Mouse (Mus musculus) left cerebral cortex, postnatal 36 days (tissue): ENCODE measurements around the gene Mecom. TPM values are rescaled to one million over a fixed set of nuclear protein-coding genes. Genes with fewer than 3 reads are reported as not detected.

Experiments used
- DNase-seq, 2 experiments: peaks; one replicate each; pipeline ENCODE4 v3.0.0; 2021 to 2022; ENCODE audit warnings: low spot score in 2 of 2, mixed read lengths in 1 of 2
- intact Hi-C: fragments of 180-260 bp; cut with DNase I; formaldehyde crosslinking; loops from one replicate; pipeline ENCODE4 v1.15.1; 2025
- total RNA-seq, 2 experiments: library from RNA; stranded (reverse); gene quantifications; 2 replicates each; pipeline ENCODE4 v1.2.3; 2021

Mecom gene
- total RNA-seq, 2 experiments from 2014 or later: 2.2 to 5.0 TPM

GRCm38 (mm10) chr3:30514901-30515794 lies 32.7 kb downstream of the Mecom start:
- DNase-seq: peak; percentile 23 to 24
- intact Hi-C loops: loop anchor here (10.0 kb wide), 1 partner anchor 500 kb away; no protein-coding TSS in a partner anchor

GRCm38 (mm10) chr3:30514051-30514754 lies 33.6 kb downstream of the Mecom start:
- no peak for DNase-seq
- intact Hi-C loops: loop anchor here (10.0 kb wide), 1 partner anchor 499 kb away; no protein-coding TSS in a partner anchor

GRCm38 (mm10) chr3:30513314-30513997 lies 34.4 kb downstream of the Mecom start:
- DNase-seq: no peak
- intact Hi-C loops: loop anchor here (10.0 kb wide), 1 partner anchor 499 kb away; no protein-coding TSS in a partner anchor

DNA sequence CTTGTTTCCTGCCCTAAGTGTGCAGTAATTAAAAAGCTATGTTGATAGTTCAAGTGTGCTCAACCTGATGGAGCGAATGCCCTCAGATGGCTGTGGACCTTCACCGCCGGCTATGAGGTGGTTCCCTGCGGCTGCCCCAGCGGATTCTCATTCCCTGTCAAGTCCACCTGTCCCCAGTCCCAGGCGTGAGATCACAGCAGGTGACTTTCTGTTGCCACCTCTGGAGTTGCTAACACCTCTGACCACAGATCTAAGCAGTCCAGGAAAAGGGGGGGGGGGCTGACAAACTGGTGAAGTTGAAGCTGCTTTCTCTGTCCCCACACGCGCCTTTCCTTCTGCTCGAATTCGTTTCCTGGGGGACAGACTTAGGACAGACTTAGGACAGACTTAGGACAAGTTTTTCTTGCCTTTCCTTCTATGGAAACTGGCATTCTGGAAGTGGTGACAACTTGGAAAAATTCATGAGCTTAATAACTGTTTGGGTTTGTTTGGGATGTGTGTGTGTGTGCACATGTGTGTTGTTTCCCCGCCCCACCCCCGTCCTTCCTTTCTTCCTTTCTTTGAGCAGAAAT lies 35.3 kb downstream of the Mecom start:
- intact Hi-C loops: loop anchor here (10.0 kb wide), 1 partner anchor 498 kb away; no protein-coding TSS in a partner anchor

DNA sequence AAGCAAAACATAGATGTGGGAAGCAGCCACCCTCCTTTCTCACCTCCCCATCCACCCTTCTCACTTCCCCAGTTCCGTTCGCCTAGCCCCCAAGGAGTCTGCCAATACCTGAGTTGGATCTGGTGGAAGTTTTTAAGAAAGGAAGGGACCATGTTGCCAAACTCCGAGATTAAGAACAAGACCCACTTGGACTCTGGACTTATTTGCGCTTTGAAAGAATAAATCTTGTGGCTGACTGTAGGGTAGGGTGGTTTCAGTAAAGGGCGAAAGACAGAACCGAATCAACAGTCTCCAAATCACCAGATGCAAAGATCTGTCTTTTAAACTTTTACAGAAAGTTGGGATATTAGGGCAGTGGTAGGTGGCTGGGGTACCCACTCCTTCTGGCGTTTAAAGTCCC lies 36.0 kb downstream of the Mecom start:
- no peak for DNase-seq
- intact Hi-C loops: loop anchor here (10.0 kb wide), 1 partner anchor 497 kb away; no protein-coding TSS in a partner anchor

More for the DNA sequence above, 35.3 kb downstream of the Mecom start:
- DNase-seq: no peak

- DNase-seq: no peak
- intact Hi-C loops: loop anchor here (10.0 kb wide), 1 partner anchor 496 kb away; no protein-coding TSS in a partner anchor
Measured at GRCm38 (mm10) chr3:30511062-30511640, 36.7 kb downstream of the Mecom start.

- no peak for DNase-seq
- intact Hi-C loops: loop anchor here (10.0 kb wide), 1 partner anchor 496 kb away; no protein-coding TSS in a partner anchor
Measured at GRCm38 (mm10) chr3:30510646-30511045, 37.2 kb downstream of the Mecom start.

DNA sequence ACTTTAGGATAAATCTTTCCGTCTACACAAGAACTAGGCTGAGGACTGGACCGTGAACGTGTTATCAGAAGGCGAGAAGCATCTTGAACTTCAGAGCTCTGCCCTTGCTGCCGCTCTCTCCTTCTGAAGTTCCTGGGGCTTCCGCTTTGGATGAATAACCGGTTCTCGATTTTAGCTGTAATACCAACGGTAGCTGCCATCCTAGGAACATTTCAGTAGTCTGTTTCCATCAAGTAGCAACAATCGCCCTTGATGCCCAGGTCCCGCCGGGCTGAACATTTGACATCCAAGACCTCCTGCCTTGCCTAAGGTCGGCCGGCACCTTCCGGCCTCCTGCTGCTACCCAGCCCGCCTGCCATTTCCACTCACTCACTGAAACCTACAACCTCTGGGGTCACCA lies 37.7 kb downstream of the Mecom start:
- DNase-seq: no peak

DNA sequence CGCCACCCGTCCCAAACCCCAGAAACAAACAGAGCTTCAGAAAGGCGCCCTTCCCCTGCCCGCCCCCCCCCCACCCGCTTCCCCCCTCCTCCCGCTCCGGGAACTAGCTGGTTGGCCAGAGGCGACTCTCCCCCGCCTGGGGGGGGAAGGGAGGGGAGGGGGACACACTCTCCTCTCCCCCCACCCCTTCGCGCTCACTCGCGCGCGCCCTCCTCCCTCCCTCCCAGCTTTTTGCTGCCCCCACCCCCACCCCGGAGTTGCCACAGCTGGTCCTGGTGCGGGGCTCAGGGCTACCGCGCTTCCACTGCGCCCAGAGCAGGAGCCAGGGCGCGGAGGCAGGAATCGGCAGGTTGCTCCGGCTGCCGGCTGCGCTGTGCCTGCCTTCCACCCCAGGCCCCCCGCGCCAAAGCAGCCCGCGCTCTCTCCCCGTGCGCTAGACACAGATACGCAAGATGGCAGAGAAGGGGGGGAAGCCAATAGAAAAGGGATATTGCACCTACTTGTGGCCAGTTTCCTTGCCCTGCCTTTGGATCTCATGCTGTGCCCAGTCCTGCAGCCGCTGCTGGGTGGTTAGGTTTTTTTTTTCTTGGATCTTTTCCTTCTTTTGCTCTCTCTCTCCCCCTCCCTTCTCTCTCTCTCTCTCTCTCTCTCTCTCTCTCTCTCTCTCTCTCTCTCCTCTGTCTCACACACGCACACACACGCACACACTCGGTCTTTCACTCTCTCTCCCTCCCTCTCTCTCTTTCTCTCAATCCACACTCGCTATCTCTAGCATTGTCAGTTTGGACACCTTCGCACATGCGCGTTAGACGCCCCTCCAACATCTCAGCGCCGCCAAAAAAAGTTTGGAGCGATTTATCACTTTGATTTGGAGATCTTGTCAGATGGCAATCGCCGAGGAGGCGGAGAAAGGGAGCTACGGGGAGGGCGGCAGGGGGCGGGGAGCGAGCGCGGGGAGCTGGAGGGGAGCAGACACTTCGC lies 38.6 kb downstream of the Mecom start:
- DNase-seq: no peak
- intact Hi-C loops: loop anchor here (2.0 kb wide), 1 partner anchor 290 kb away; no protein-coding TSS in a partner anchor

More for the DNA sequence above, 37.7 kb downstream of the Mecom start:
- intact Hi-C loops: loop anchor here (10.0 kb wide), 1 partner anchor 495 kb away; no protein-coding TSS in a partner anchor

GRCm38 (mm10) chr3:30508296-30508929 lies 39.4 kb downstream of the Mecom start:
- peak in 1 of 2 experiments; percentile 23 for DNase-seq
- intact Hi-C loops: loop anchor here (2.0 kb wide), 1 partner anchor 290 kb away; no protein-coding TSS in a partner anchor

DNA sequence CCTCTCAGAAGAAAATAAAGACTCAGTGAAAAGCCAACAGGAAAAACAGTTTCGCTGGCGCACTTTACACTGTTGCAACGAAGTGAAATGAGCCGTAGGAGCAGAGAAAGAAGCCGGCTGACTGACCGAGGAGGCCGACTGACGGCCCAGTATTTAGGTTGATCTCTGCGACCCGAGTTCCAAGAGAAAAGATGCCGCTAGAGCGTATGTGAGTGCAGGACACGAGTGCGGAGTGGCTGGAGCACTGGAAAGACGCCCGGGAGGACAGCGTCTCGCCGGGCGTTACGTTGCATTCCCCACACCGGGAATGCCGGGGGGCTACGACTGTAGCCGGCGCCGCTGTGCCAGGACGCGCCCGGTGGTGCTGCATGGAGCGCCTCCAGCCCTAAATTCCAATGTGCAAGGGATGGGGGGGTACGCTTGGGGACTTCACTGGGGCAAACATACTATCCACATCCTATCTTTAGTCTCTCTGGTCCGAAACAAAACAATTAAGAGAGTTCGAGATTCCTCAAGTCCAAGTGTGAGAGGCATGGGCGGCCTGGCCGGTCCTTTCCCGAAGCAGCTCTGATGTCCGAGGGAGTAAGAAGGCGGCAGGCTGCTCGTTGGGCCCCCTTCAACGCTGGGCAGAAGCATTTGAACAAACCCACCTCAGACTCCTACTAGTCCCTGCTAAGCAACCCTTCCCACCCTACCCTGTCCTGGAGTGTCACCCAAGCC lies 40.1 kb downstream of the Mecom start:
- intact Hi-C loops: loop anchor here (2.0 kb wide), 1 partner anchor 289 kb away; no protein-coding TSS in a partner anchor
- no peak for DNase-seq

DNA sequence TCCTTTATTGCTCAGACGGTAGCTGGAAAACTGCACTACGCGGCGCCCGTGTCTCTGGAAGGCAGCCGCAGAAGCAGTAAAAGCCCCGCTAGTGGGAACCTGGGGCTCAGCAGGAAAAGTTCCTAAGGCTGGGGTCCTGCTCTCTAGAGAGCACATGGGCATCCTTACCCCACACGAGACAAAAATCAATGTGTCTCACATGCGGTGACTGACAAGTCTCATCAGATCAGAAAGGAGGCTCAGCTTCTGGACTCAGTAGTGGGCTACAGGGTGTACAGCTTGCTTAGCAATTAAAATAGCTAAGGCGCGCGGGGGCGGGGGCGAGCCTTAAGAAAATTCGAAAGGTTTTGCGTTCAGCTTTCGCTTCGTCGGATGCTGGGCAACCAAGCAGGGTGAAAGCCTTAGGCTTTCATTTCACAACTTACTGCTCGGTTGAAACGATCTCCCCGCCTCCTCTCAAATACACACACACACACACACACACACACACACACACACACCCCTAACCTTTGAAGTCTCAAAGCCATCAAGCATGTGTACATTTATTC lies 40.7 kb downstream of the Mecom start:
- intact Hi-C loops: no loop called here
- peak; percentile 32 to 34 for DNase-seq

- intact Hi-C loops: no loop called here
- DNase-seq: no peak
Measured at GRCm38 (mm10) chr3:30506329-30507027, 41.3 kb downstream of the Mecom start.

DNA sequence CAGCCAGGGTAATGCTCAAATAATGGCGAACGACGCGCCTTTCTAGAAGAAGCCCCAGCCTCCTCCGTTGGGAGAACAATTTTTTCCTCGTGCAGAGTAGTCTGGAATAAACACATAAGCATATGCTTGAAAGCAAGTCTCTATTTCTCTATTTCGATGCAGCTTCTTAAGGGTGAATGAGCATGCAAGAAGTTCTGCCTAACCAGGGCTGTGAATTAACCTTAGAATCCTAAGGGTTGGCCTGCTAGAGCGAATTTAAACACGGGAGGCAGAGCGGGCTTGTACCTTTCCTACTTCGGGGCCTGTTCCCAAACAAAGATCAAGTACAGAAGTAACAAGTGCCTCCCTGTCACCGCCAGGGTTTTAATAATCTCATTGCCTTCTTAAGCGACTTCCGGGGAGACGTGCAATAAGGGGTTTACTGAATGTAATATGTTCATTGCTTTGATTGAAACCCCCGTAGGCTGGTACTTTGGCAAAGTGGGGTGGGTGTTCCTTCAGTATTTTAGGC lies 42.0 kb downstream of the Mecom start:
- DNase-seq: no peak
- intact Hi-C loops: no loop called here

DNA sequence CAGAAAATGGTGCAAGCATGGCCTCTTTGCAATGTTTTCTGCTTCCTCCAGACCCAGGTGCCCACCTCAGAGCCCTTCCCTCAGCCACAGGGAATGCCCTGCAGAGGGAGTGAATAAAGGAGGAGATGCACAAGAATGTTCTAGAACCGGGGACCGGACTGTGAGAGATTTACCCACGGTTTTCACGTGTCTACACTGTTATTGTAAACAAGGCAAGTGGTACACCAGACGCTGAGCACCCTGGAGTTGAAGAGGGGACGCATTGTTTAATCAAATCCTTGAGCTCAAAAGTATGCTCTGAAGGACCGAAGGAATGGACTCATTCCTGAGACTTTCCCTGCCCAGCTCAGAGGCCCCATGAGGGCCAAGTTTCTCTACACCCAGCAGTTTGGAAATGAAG lies 43.2 kb downstream of the Mecom start:
- DNase-seq: no peak
- intact Hi-C loops: no loop called here
